ENCODE assay signal across 37 mouse cellular contexts in genomic region chr13:32841349-32841748, GRCm38 (mm10). TPM values are rescaled to one million over a fixed set of nuclear protein-coding genes. Genes with fewer than 3 reads are reported as not detected.
"Had no signal": no experiment of that assay in that cellular context is flagged by ENCODE, and none has a peak within 500 bp of the region (broad histone marks: within the 10 kb centered on the region; RNA-seq: fewer than 3 reads in every experiment).

No protein-coding gene starts in this region.

- H3K27me3 ChIP-seq: limb, embryonic 12.5 days; limb, embryonic 13.5 days; limb, embryonic 15.5 days; liver, embryonic 13.5 days; liver, embryonic 15.5 days; lung, embryonic 15.5 days; megakaryocyte, embryonic 14.5 days; midbrain, embryonic 12.5 days; midbrain, embryonic 13.5 days; midbrain, embryonic 15.5 days; neural tube, embryonic 12.5 days had no signal

- H3K4me2 ChIP-seq: limb, embryonic 12.5 days; limb, embryonic 13.5 days; limb, embryonic 15.5 days; liver, embryonic 11.5 days; liver, embryonic 13.5 days; liver, embryonic 15.5 days; lung, embryonic 14.5 days; lung, embryonic 15.5 days; midbrain, embryonic 11.5 days; midbrain, embryonic 12.5 days; midbrain, embryonic 13.5 days; midbrain, embryonic 15.5 days; neural tube, embryonic 12.5 days had no signal

- H3K4me3 ChIP-seq: left cerebral cortex, adult 2 months; limb, embryonic 10.5 days; limb, embryonic 12.5 days; limb, embryonic 13.5 days; limb, embryonic 15.5 days; liver, embryonic 13.5 days; liver, embryonic 15.5 days; lung, embryonic 15.5 days; megakaryocyte, embryonic 14.5 days; midbrain, embryonic 10.5 days; midbrain, embryonic 12.5 days; midbrain, embryonic 13.5 days; midbrain, embryonic 15.5 days; neural tube, embryonic 12.5 days had no signal

- H3K27ac ChIP-seq: left cerebral cortex, adult 2 months; limb, embryonic 10.5 days; limb, embryonic 12.5 days; limb, embryonic 13.5 days; limb, embryonic 15.5 days; liver, embryonic 13.5 days; liver, embryonic 14.5 days; liver, embryonic 15.5 days; lung, embryonic 15.5 days; macrophage; midbrain, embryonic 10.5 days; midbrain, embryonic 12.5 days; midbrain, embryonic 13.5 days; midbrain, embryonic 15.5 days; neural tube, embryonic 12.5 days had no signal

- DNase-seq: left cerebral cortex, postnatal 4 days; liver; liver, embryonic 13.5 days; lung, adult 18-20 months; lung, adult 2 months; lung, embryonic 14.5 days; lung, postnatal 10 days; lung, postnatal 14 days; lung, postnatal 36 days; lung, postnatal 4 days; midbrain, embryonic 14.5 days had no signal

- H3K4me1 ChIP-seq: limb, embryonic 10.5 days; limb, embryonic 12.5 days; limb, embryonic 13.5 days; limb, embryonic 15.5 days; liver, embryonic 13.5 days; liver, embryonic 15.5 days; lung, embryonic 15.5 days; midbrain, embryonic 12.5 days; midbrain, embryonic 13.5 days; midbrain, embryonic 15.5 days; neural tube, embryonic 12.5 days had no signal

- H3K9me3 ChIP-seq: limb, embryonic 10.5 days; limb, embryonic 12.5 days; limb, embryonic 13.5 days; limb, embryonic 15.5 days; liver, embryonic 13.5 days; liver, embryonic 15.5 days; lung, embryonic 15.5 days; megakaryocyte, embryonic 14.5 days; midbrain, embryonic 10.5 days; midbrain, embryonic 12.5 days; midbrain, embryonic 13.5 days; midbrain, embryonic 15.5 days; neural tube, embryonic 12.5 days had no signal

- H3K9ac ChIP-seq: limb, embryonic 12.5 days; limb, embryonic 13.5 days; limb, embryonic 15.5 days; liver, embryonic 13.5 days; liver, embryonic 14.5 days; liver, embryonic 15.5 days; lung, embryonic 14.5 days; lung, embryonic 15.5 days; midbrain, embryonic 12.5 days; midbrain, embryonic 13.5 days; midbrain, embryonic 15.5 days; neural tube, embryonic 12.5 days had no signal

- H3K36me3 ChIP-seq: limb, embryonic 10.5 days; limb, embryonic 12.5 days; limb, embryonic 13.5 days; limb, embryonic 15.5 days; liver, embryonic 13.5 days; liver, embryonic 15.5 days; lung, embryonic 15.5 days; midbrain, embryonic 10.5 days; midbrain, embryonic 12.5 days; midbrain, embryonic 13.5 days; midbrain, embryonic 15.5 days; neural tube, embryonic 12.5 days had no signal

- ATAC-seq: lung, postnatal 0 days; midbrain, embryonic 13.5 days; midbrain, embryonic 15.5 days; midbrain, embryonic 16.5 days had no signal

RNA-seq across cellular contexts. Expression of gene D930007J09Rik, which starts 38.7 kb away (rescaled TPM):
- polyA plus RNA-seq: limb, embryonic 10.5 days; limb, embryonic 11.5 days; limb, embryonic 12.5 days; limb, embryonic 13.5 days; limb, embryonic 15.5 days; liver, adult 2 months; liver, embryonic 11.5 days; liver, embryonic 13.5 days; liver, embryonic 14.5 days; liver, embryonic 15.5 days; liver, embryonic 16.5 days; lung, adult 2 months; lung, embryonic 14.5 days; lung, embryonic 15.5 days; lung, embryonic 16.5 days; lung, postnatal 0 days; macrophage; midbrain, embryonic 10.5 days; midbrain, embryonic 11.5 days; midbrain, embryonic 12.5 days; midbrain, embryonic 13.5 days; midbrain, embryonic 14.5 days; midbrain, embryonic 15.5 days; midbrain, embryonic 16.5 days; midbrain, postnatal 0 days; neural tube, embryonic 11.5 days; neural tube, embryonic 12.5 days had no signal

RNA-seq across cellular contexts. Expression of gene Serpinb1c, which starts 56.7 kb away (rescaled TPM):
- polyA plus RNA-seq: limb, embryonic 10.5 days; limb, embryonic 11.5 days; limb, embryonic 12.5 days; limb, embryonic 13.5 days; limb, embryonic 14.5 days; limb, embryonic 15.5 days; liver, embryonic 13.5 days; liver, embryonic 15.5 days; liver, embryonic 16.5 days; lung, adult 2 months; lung, embryonic 14.5 days; lung, embryonic 15.5 days; lung, embryonic 16.5 days; midbrain, embryonic 10.5 days; midbrain, embryonic 11.5 days; midbrain, embryonic 12.5 days; midbrain, embryonic 13.5 days; midbrain, embryonic 14.5 days; midbrain, embryonic 15.5 days; midbrain, embryonic 16.5 days; midbrain, postnatal 0 days; neural tube, embryonic 11.5 days; neural tube, embryonic 12.5 days had no signal

RNA-seq across cellular contexts. Expression of gene Mylk4, which starts 57.6 kb away (rescaled TPM):
- polyA plus RNA-seq: liver, adult 2 months; lung, embryonic 14.5 days; lung, postnatal 0 days; macrophage; midbrain, embryonic 10.5 days; midbrain, embryonic 11.5 days; midbrain, embryonic 12.5 days had no signal
